Comparison of ENCODE assay signal across 28 mouse cellular contexts in the genomic region with DNA sequence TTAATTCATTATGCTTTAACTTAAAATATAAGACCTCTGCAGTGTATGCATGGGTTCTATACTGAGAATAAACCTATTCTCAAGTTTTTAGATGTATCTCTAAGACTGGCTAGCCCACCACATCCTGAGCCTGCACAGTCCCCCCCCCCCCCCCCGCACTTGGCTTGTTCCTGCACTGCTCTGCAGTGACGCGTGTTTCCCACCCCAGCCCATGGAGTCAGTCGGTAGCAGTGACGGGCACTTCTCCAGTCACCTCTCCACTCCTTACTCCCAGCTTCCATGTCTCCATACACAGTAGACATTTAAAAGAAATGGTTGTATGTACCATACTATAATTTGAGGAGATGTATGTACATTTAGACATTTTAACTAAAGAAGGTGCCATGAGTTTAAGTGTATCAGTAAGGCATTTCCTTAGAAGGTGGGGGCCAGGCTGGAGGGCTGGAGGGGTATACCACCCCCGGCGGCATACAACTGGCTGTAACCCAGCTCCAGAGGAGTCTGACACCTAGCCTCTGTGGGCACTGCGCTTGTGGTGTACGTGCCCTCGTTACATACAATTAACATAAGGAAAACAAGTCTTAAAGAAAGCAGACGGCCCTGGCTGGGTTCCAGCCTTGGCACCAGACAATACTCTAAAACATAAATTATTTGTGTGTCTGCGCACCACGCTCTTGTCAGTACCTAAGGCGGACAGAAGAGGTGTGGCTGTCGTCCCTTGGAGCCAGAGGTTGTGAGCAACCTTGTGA. TPM values are rescaled to one million over a fixed set of nuclear protein-coding genes. Genes with fewer than 3 reads are reported as not detected.
DNase-seq lines count a peak whose midpoint lies in the region; ATAC-seq and TF ChIP-seq lines count a peak whose summit lies in the region.
"Had no signal": no experiment of that assay in that cellular context is flagged by ENCODE, and none has a peak within 500 bp of the region (broad histone marks: within the 10 kb centered on the region; RNA-seq: fewer than 3 reads in every experiment).

No protein-coding gene starts in this region.

- H3K36me3 ChIP-seq in forebrain, embryonic 12.5 days (replicated peaks) = peaks cover 26% of the 10 kb centered on the region
- peaks cover 12% of the 10 kb centered on the region for H3K36me3 ChIP-seq in forebrain, embryonic 11.5 days (ENCODE audit: control insufficient read depth, insufficient read depth, low read length)
- peaks cover 32% of the 10 kb centered on the region for H3K36me3 ChIP-seq in midbrain, embryonic 13.5 days
- H3K36me3 ChIP-seq in midbrain, postnatal 0 days (ENCODE audit: insufficient read depth, low read length) = peaks cover 26% of the 10 kb centered on the region
- peaks cover 27% of the 10 kb centered on the region for H3K36me3 ChIP-seq in kidney, embryonic 14.5 days (ENCODE audit: control insufficient read depth, insufficient read depth, low read length)

- H3K4me1 ChIP-seq in forebrain, embryonic 12.5 days = peaks cover 17% of the 10 kb centered on the region; the same call in 1 of the 2 replicates
- peaks cover 4% of the 10 kb centered on the region for H3K4me1 ChIP-seq in forebrain, embryonic 11.5 days (replicated peaks; ENCODE audit: control insufficient read depth, insufficient read depth, low read length)
- H3K4me1 ChIP-seq in midbrain, embryonic 13.5 days (replicated peaks) = peaks cover 25% of the 10 kb centered on the region
- no peaks in the 10 kb centered on the region for H3K4me1 ChIP-seq in midbrain, postnatal 0 days (ENCODE audit: insufficient read depth, low read length)
- H3K4me1 ChIP-seq in kidney, embryonic 14.5 days (ENCODE audit: control insufficient read depth, insufficient read depth, low read length) = no peaks in the 10 kb centered on the region

- H3K4me3 ChIP-seq in forebrain, embryonic 12.5 days (replicated peaks) = no peak overlapping the region
- no peak overlapping the region for H3K4me3 ChIP-seq in forebrain, embryonic 11.5 days (ENCODE audit: low read depth, low read length)
- H3K4me3 ChIP-seq in midbrain, embryonic 13.5 days (replicated peaks) = no peak overlapping the region
- no peak overlapping the region for H3K4me3 ChIP-seq in midbrain, postnatal 0 days (ENCODE audit: low read depth, low read length)
- no peak overlapping the region for H3K4me3 ChIP-seq in kidney, embryonic 14.5 days (ENCODE audit: low read length)
- H3K4me3 ChIP-seq: embryonic facial prominence, embryonic 13.5 days; hindbrain, embryonic 15.5 days; midbrain, embryonic 15.5 days had no signal

- no peak overlapping the region for H3K4me2 ChIP-seq in forebrain, embryonic 12.5 days
- no peak overlapping the region for H3K4me2 ChIP-seq in forebrain, embryonic 11.5 days (ENCODE audit: low read depth, low read length, severe bottlenecking)
- H3K4me2 ChIP-seq in midbrain, embryonic 13.5 days (replicated peaks) = no peak overlapping the region
- no peak overlapping the region for H3K4me2 ChIP-seq in midbrain, postnatal 0 days (ENCODE audit: low read depth, low read length, poor library complexity, severe bottlenecking)
- H3K4me2 ChIP-seq in kidney, embryonic 14.5 days (replicated peaks; ENCODE audit: low read depth, low read length) = no peak overlapping the region
- H3K4me2 ChIP-seq: embryonic facial prominence, embryonic 13.5 days; heart, embryonic 11.5 days; hindbrain, embryonic 15.5 days; midbrain, embryonic 15.5 days had no signal

- ATAC-seq in forebrain, embryonic 12.5 days (ENCODE audit: low FRiP score) = peak; percentile 44; the same call in 1 of the 2 replicates
- no peak for ATAC-seq in forebrain, embryonic 11.5 days (replicated peaks; ENCODE audit: low FRiP score)
- peak; percentile 47; the same call in 1 of the 2 replicates for ATAC-seq in midbrain, embryonic 13.5 days
- ATAC-seq in midbrain, postnatal 0 days (ENCODE audit: low FRiP score) = no peak
- no peak for ATAC-seq in kidney, embryonic 14.5 days (ENCODE audit: low FRiP score, low TSS enrichment)
- ATAC-seq: midbrain, embryonic 15.5 days had no signal

- H3K9ac ChIP-seq in forebrain, embryonic 12.5 days = no peak overlapping the region
- H3K9ac ChIP-seq in forebrain, embryonic 11.5 days (ENCODE audit: low read length) = no peak overlapping the region
- H3K9ac ChIP-seq in midbrain, embryonic 13.5 days (replicated peaks) = no peak overlapping the region
- no peak overlapping the region for H3K9ac ChIP-seq in midbrain, postnatal 0 days (replicated peaks; ENCODE audit: low read length, poor library complexity, severe bottlenecking)
- H3K9ac ChIP-seq in kidney, embryonic 14.5 days (ENCODE audit: low read depth, low read length) = no peak overlapping the region
- H3K9ac ChIP-seq: embryonic facial prominence, embryonic 13.5 days; hindbrain, embryonic 15.5 days; liver, embryonic 14.5 days; midbrain, embryonic 15.5 days had no signal

- H3K27me3 ChIP-seq in forebrain, embryonic 12.5 days = no peaks in the 10 kb centered on the region
- H3K27me3 ChIP-seq in forebrain, embryonic 11.5 days (ENCODE audit: control insufficient read depth, insufficient read depth, low read length) = no peaks in the 10 kb centered on the region
- no peaks in the 10 kb centered on the region for H3K27me3 ChIP-seq in midbrain, embryonic 13.5 days
- H3K27me3 ChIP-seq in midbrain, postnatal 0 days (ENCODE audit: insufficient read depth, low read length) = no peaks in the 10 kb centered on the region
- H3K27me3 ChIP-seq in kidney, embryonic 14.5 days (ENCODE audit: control insufficient read depth, insufficient read depth, low read length) = no peaks in the 10 kb centered on the region
- H3K27me3 ChIP-seq: embryonic facial prominence, embryonic 13.5 days; hindbrain, embryonic 15.5 days; midbrain, embryonic 15.5 days had no signal

- no peaks in the 10 kb centered on the region for H3K9me3 ChIP-seq in forebrain, embryonic 12.5 days
- no peaks in the 10 kb centered on the region for H3K9me3 ChIP-seq in forebrain, embryonic 11.5 days (ENCODE audit: control insufficient read depth, low read length)
- no peaks in the 10 kb centered on the region for H3K9me3 ChIP-seq in midbrain, embryonic 13.5 days
- no peaks in the 10 kb centered on the region for H3K9me3 ChIP-seq in midbrain, postnatal 0 days (ENCODE audit: low read length)
- H3K9me3 ChIP-seq in kidney, embryonic 14.5 days (ENCODE audit: control insufficient read depth, low read length) = no peaks in the 10 kb centered on the region
- H3K9me3 ChIP-seq: embryonic facial prominence, embryonic 13.5 days; G1E; hindbrain, embryonic 15.5 days; midbrain, embryonic 15.5 days had no signal

- H3K27ac ChIP-seq in forebrain, embryonic 12.5 days = 0 out of 2 replicates have a peak overlapping the region, but pooled peaks have one; percentile 47
- H3K27ac ChIP-seq in forebrain, embryonic 11.5 days (ENCODE audit: low read depth, low read length) = no peak overlapping the region
- H3K27ac ChIP-seq in midbrain, embryonic 13.5 days = no peak overlapping the region
- no peak overlapping the region for H3K27ac ChIP-seq in midbrain, postnatal 0 days (ENCODE audit: low read depth, low read length)
- no peak overlapping the region for H3K27ac ChIP-seq in kidney, embryonic 14.5 days (ENCODE audit: low read depth, low read length)
- H3K27ac ChIP-seq: embryonic facial prominence, embryonic 13.5 days; hindbrain, embryonic 15.5 days; liver, embryonic 14.5 days; midbrain, embryonic 15.5 days had no signal

- 73% methylated on average over 14 of the region's 15 CpGs for WGBS in forebrain, embryonic 12.5 days
- 88% methylated on average over 10 of the region's 15 CpGs for WGBS in forebrain, embryonic 11.5 days
- WGBS in midbrain, embryonic 13.5 days = 82% methylated on average over 14 of the region's 15 CpGs
- 62% methylated on average over 14 of the region's 15 CpGs for WGBS in midbrain, postnatal 0 days
- 85% methylated on average over 14 of the region's 15 CpGs for WGBS in kidney, embryonic 14.5 days

- DNase-seq in forebrain, embryonic 11.5 days (ENCODE audit: low spot score) = no peak
- DNase-seq in midbrain, postnatal 0 days (ENCODE audit: low spot score) = no peak
- DNase-seq in right cerebral cortex, postnatal 4 days = peak; percentile 33
- no peak for DNase-seq in right cerebral cortex, adult 18-20 months
- no peak for DNase-seq in adrenal gland, postnatal 10 days
- DNase-seq: adrenal gland, adult 8-10 months; cerebellum, adult 11 months; cerebellum, adult 9-10 months; cerebellum, postnatal 36 days; gastrocnemius, postnatal 10 days; heart, adult 11 months; heart, postnatal 36 days; kidney, adult 18-20 months; kidney, postnatal 4 days; liver; lung, adult 2 months; lung, postnatal 14 days; spleen, adult 18-20 months; thymus, postnatal 14 days had no signal

- TF ChIP-seq CTCF in midbrain, postnatal 0 days (IDR thresholded peaks at IDR 0.05) = no peak

RNA-seq across cellular contexts. Expression of a gene that starts 17.9 kb away (rescaled TPM):
- 43.8 and 45.0 TPM in 2 replicates for polyA plus RNA-seq in forebrain, embryonic 12.5 days (2016; fragmentation: Nextera tagmentation; extraction: Ambion mirVana)
- polyA plus RNA-seq in forebrain, embryonic 11.5 days (2014; fragmentation: Nextera tagmentation; extraction: Ambion mirVana) = 50.5 and 53.1 TPM in 2 replicates
- 39.4 and 40.5 TPM in 2 replicates for polyA plus RNA-seq in midbrain, embryonic 13.5 days (2015; fragmentation: Nextera tagmentation; extraction: Ambion mirVana)
- total RNA-seq in midbrain, postnatal 0 days (2014; rRNA removed) = 50.0 and 54.7 TPM in 2 replicates
- 55.0 and 56.3 TPM in 2 replicates for polyA plus RNA-seq in midbrain, postnatal 0 days (2015; fragmentation: Nextera tagmentation; extraction: Ambion mirVana)
- total RNA-seq in adrenal gland, postnatal 10 days (2021) = 10 to 100 TPM; 23.2 to 29.4 TPM
- polyA plus RNA-seq in kidney, embryonic 14.5 days (2014; fragmentation: Nextera tagmentation; extraction: Ambion mirVana) = 42.6 and 51.8 TPM in 2 replicates

RNA-seq across cellular contexts. Expression of a gene that starts 18.2 kb away (rescaled TPM):
- polyA plus RNA-seq in forebrain, embryonic 12.5 days (2016; fragmentation: Nextera tagmentation; extraction: Ambion mirVana) = 284 and 293 TPM in 2 replicates
- polyA plus RNA-seq in forebrain, embryonic 11.5 days (2014; fragmentation: Nextera tagmentation; extraction: Ambion mirVana) = 296 and 314 TPM in 2 replicates
- polyA plus RNA-seq in midbrain, embryonic 13.5 days (2015; fragmentation: Nextera tagmentation; extraction: Ambion mirVana) = 270 and 276 TPM in 2 replicates
- total RNA-seq in midbrain, postnatal 0 days (2014; rRNA removed) = 145 and 171 TPM in 2 replicates
- 203 and 214 TPM in 2 replicates for polyA plus RNA-seq in midbrain, postnatal 0 days (2015; fragmentation: Nextera tagmentation; extraction: Ambion mirVana)
- 100 to 1,000 TPM in 1 of 2 experiments, 10 to 100 TPM in 1; 96.1 to 145 TPM for total RNA-seq in adrenal gland, postnatal 10 days (2021)
- 205 and 217 TPM in 2 replicates for polyA plus RNA-seq in kidney, embryonic 14.5 days (2014; fragmentation: Nextera tagmentation; extraction: Ambion mirVana)

Comparison
In these comparisons a context has a peak if more than half of its experiments do, and no peak if none do; other contexts are left out.
1. ATAC-seq: peak in forebrain, embryonic 12.5 days (single experiment) and midbrain, embryonic 13.5 days (single experiment); none in forebrain, embryonic 11.5 days (single experiment), midbrain, postnatal 0 days (single experiment) and kidney, embryonic 14.5 days (single experiment).